Mouse (Mus musculus): Measurements from ENCODE around the gene Dhdh. TPM values are rescaled to one million over a fixed set of nuclear protein-coding genes. Genes with fewer than 3 reads are reported as not detected.
"Not testable (repeated sequence)": the region's sequence is repeated elsewhere in the genome, so short reads cannot be mapped to it uniquely, and the experiment has no call there.

Dhdh gene
- polyA plus RNA-seq, 1 experiment: not detected

GRCm38 (mm10) chr7:45466283-45467089, 22.1 kb downstream of the Dhdh start, which contains the start of gene Bax:
Bax (minus strand) TSS chr7:45466898.
- Histone ChIP-seq H3K4me3 (ENCODE audit: insufficient read depth, low read depth, low read length) (peak within 1 kb of the TSS; percentile 75), H3K27ac (ENCODE audit: insufficient read depth, low read depth, low read length) (peak within 1 kb of the TSS; percentile 52; the same call in 1 of the 2 replicates), H3K4me1 (ENCODE audit: control insufficient read depth, insufficient read depth, low read length) (peaks cover 14% of the 10 kb centered on the region)
- under 1% methylated on average over 57 of the region's 58 CpGs for WGBS
- TF ChIP-seq POLR2A (IDR thresholded peaks at IDR 0.05; ENCODE audit: insufficient read depth, low read depth, low read length): peak; percentile 91
- TF ChIP-seq CTCF (IDR thresholded peaks at IDR 0.05; ENCODE audit: insufficient read depth, low read depth, low read length): no peak

- TF ChIP-seq CTCF (IDR thresholded peaks at IDR 0.05; ENCODE audit: insufficient read depth, low read depth, low read length) (no peak), POLR2A (IDR thresholded peaks at IDR 0.05; ENCODE audit: insufficient read depth, low read depth, low read length) (no peak)
- Histone ChIP-seq H3K27ac (ENCODE audit: insufficient read depth, low read depth, low read length) (no peak overlapping the region), H3K4me3 (ENCODE audit: insufficient read depth, low read depth, low read length) (peak overlapping the region; percentile 75), H3K4me1 (ENCODE audit: control insufficient read depth, insufficient read depth, low read length) (peaks cover 20% of the 10 kb centered on the region)
- 70% methylated on average over 9 of the region's 9 CpGs for WGBS
Measured at GRCm38 (mm10) chr7:45465549-45465948, 23.1 kb downstream of the Dhdh start.

- no peak for TF ChIP-seq POLR2A (IDR thresholded peaks at IDR 0.05; ENCODE audit: insufficient read depth, low read depth, low read length)
- no peak for TF ChIP-seq CTCF (IDR thresholded peaks at IDR 0.05; ENCODE audit: insufficient read depth, low read depth, low read length)
- Histone ChIP-seq H3K27ac (ENCODE audit: insufficient read depth, low read depth, low read length) (no peak overlapping the region), H3K4me1 (ENCODE audit: control insufficient read depth, insufficient read depth, low read length) (peaks cover 23% of the 10 kb centered on the region), H3K4me3 (ENCODE audit: insufficient read depth, low read depth, low read length) (no peak overlapping the region)
- WGBS: 94% methylated on average over 12 of the region's 12 CpGs
Measured at GRCm38 (mm10) chr7:45465112-45465511, 23.5 kb downstream of the Dhdh start.

- WGBS: 88% methylated on average over 7 of the region's 7 CpGs
Measured at GRCm38 (mm10) chr7:45463987-45464778, 24.4 kb downstream of the Dhdh start.

GRCm38 (mm10) chr7:45462868-45463267, 25.7 kb downstream of the Dhdh start:
- not testable (repeated sequence) for H3K4me3 ChIP-seq (ENCODE audit: insufficient read depth, low read depth, low read length); H3K27ac ChIP-seq (ENCODE audit: insufficient read depth, low read depth, low read length)
- WGBS: 78% methylated on average over 4 of the region's 4 CpGs
- peaks cover 26% of the 10 kb centered on the region for H3K4me1 ChIP-seq (ENCODE audit: control insufficient read depth, insufficient read depth, low read length)

More at GRCm38 (mm10) chr7:45463987-45464778, 24.4 kb downstream of the Dhdh start:
- Histone ChIP-seq H3K4me1 (ENCODE audit: control insufficient read depth, insufficient read depth, low read length) (peaks cover 23% of the 10 kb centered on the region), H3K4me3 (ENCODE audit: insufficient read depth, low read depth, low read length) (no peak overlapping the region), H3K27ac (ENCODE audit: insufficient read depth, low read depth, low read length) (no peak overlapping the region)
- TF ChIP-seq POLR2A (IDR thresholded peaks at IDR 0.05; ENCODE audit: insufficient read depth, low read depth, low read length): no peak
- TF ChIP-seq CTCF (IDR thresholded peaks at IDR 0.05; ENCODE audit: insufficient read depth, low read depth, low read length): no peak

- 86% methylated on average over 4 of the region's 4 CpGs for WGBS
- H3K4me3 ChIP-seq (ENCODE audit: insufficient read depth, low read depth, low read length): no peak overlapping the region
- TF ChIP-seq CTCF (IDR thresholded peaks at IDR 0.05; ENCODE audit: insufficient read depth, low read depth, low read length): no peak
- no peak for TF ChIP-seq POLR2A (IDR thresholded peaks at IDR 0.05; ENCODE audit: insufficient read depth, low read depth, low read length)
- H3K4me1 ChIP-seq (ENCODE audit: control insufficient read depth, insufficient read depth, low read length): peaks cover 30% of the 10 kb centered on the region
- no peak overlapping the region for H3K27ac ChIP-seq (ENCODE audit: insufficient read depth, low read depth, low read length)
Measured at GRCm38 (mm10) chr7:45462325-45462724, 26.3 kb downstream of the Dhdh start.

GRCm38 (mm10) chr7:45461781-45462180, 26.8 kb downstream of the Dhdh start:
- Histone ChIP-seq H3K4me3 (ENCODE audit: insufficient read depth, low read depth, low read length) (no peak overlapping the region), H3K4me1 (ENCODE audit: control insufficient read depth, insufficient read depth, low read length) (peaks cover 35% of the 10 kb centered on the region), H3K27ac (ENCODE audit: insufficient read depth, low read depth, low read length) (no peak overlapping the region)
- TF ChIP-seq POLR2A (IDR thresholded peaks at IDR 0.05; ENCODE audit: insufficient read depth, low read depth, low read length) (no peak), CTCF (IDR thresholded peaks at IDR 0.05; ENCODE audit: insufficient read depth, low read depth, low read length) (no peak)
- WGBS: 92% methylated on average over 4 of the region's 4 CpGs

GRCm38 (mm10) chr7:45461326-45461725, 27.3 kb downstream of the Dhdh start:
- 63% methylated on average over 5 of the region's 5 CpGs for WGBS

GRCm38 (mm10) chr7:45460860-45461314, 27.7 kb downstream of the Dhdh start:
- Histone ChIP-seq H3K27ac (ENCODE audit: insufficient read depth, low read depth, low read length) (peak overlapping the region; percentile 86; the same call in 1 of the 2 replicates), H3K4me3 (ENCODE audit: insufficient read depth, low read depth, low read length) (no peak overlapping the region), H3K4me1 (ENCODE audit: control insufficient read depth, insufficient read depth, low read length) (peaks cover 33% of the 10 kb centered on the region)
- TF ChIP-seq POLR2A (IDR thresholded peaks at IDR 0.05; ENCODE audit: insufficient read depth, low read depth, low read length) (no peak), CTCF (IDR thresholded peaks at IDR 0.05; ENCODE audit: insufficient read depth, low read depth, low read length) (no peak)
- 33% methylated on average over 13 of the region's 13 CpGs for WGBS

More at GRCm38 (mm10) chr7:45461326-45461725, 27.3 kb downstream of the Dhdh start:
- no peak for TF ChIP-seq POLR2A (IDR thresholded peaks at IDR 0.05; ENCODE audit: insufficient read depth, low read depth, low read length)
- TF ChIP-seq CTCF (IDR thresholded peaks at IDR 0.05; ENCODE audit: insufficient read depth, low read depth, low read length): no peak
- Histone ChIP-seq H3K27ac (ENCODE audit: insufficient read depth, low read depth, low read length) (peak overlapping the region; percentile 86; the same call in 1 of the 2 replicates), H3K4me1 (ENCODE audit: control insufficient read depth, insufficient read depth, low read length) (peaks cover 36% of the 10 kb centered on the region), H3K4me3 (ENCODE audit: insufficient read depth, low read depth, low read length) (no peak overlapping the region)
